Mouse (Mus musculus) spleen, adult 2 months (tissue): ENCODE measurements around the gene Tnfrsf25.

Source experiments
- CTCF ChIP-seq: fragments of 200-500 bp; IDR thresholded peaks from 2 replicates; pipeline ENCODE4 v1.5.1; 2011; ENCODE audit warnings: mild to moderate bottlenecking, inconsistent platforms; ENCODE audit not compliant: insufficient read depth, insufficient read length, insufficient replicate concordance; ENCODE audit errors: extremely low read depth
- POLR2A ChIP-seq: fragments of 200-500 bp; IDR thresholded peaks from 2 replicates; pipeline ENCODE4 v1.6.1; 2011; ENCODE audit warnings: low read depth, low read length, inconsistent platforms

DNA sequence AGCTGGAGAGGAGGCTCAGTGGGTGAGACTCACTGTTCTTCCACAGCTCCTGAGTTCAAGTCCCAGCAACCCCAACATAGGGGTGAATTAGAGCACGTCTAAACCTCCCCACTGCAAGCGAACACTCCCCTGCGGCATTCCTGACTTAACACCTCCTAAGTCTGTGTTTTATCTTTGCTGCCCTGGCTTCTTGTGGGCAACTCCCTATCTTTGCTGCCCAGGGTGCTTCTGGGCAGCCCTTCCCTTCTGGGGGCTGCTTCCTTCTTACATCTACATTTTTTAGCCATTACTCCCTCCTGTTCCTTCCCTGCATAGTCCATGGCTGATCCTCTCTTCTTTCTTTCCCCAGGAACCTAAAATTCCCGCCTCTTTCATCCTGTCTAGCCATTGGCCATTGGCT, 5.0 kb upstream of the Tnfrsf25 start:
- TF ChIP-seq CTCF (no peak), POLR2A (no peak)
